Mouse (Mus musculus) G1E-ER4 (cell line): ENCODE data around the gene Bend6. TPM values are rescaled to one million over a fixed set of nuclear protein-coding genes. Genes with fewer than 3 reads are reported as not detected.

Source experiments
- GATA1 ChIP-seq: IDR thresholded peaks from one replicate; pipeline ENCODE4 v1.8.0; 2012; ENCODE audit warnings: low read length, inconsistent platforms
- polyA plus RNA-seq: library from polyadenylated mRNA; stranded (reverse); fragments of >175 nt; gene quantifications from 2 replicates; pipeline ENCODE4 v1.2.3, GENCODE M21; 2012

The Bend6 gene
- polyA plus RNA-seq, 1 experiment: not detected

GRCm38 (mm10) chr1:33927466-33927865, 19.9 kb upstream of the Bend6 start:
- TF ChIP-seq GATA1: no peak

GRCm38 (mm10) chr1:33925283-33925682, 17.7 kb upstream of the Bend6 start:
- TF ChIP-seq GATA1: no peak

DNA sequence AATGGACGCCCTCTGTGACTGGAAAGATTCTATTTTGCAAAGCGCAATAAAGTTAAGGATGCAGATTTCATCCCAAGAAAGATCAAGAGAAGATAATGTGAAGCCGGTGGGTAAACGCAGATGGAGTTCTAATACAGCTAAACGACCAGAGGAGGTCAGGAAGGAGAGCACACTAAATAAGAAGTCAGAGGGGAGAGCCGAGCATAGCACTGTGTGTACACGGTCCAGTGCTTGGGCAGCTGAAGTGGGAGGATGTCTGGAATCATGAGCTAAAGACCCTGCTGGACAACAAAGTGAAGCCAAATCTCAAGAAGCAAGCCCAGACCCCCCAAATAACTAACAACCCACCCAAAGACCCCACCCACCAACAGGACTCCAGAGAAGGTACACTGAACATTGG, 15.4 kb upstream of the Bend6 start:
- TF ChIP-seq GATA1: no peak

GRCm38 (mm10) chr1:33916554-33916953, 8.9 kb upstream of the Bend6 start:
- no peak for TF ChIP-seq GATA1

- TF ChIP-seq GATA1: no peak
Observed at GRCm38 (mm10) chr1:33911589-33911988, 4.0 kb upstream of the Bend6 start.

DNA sequence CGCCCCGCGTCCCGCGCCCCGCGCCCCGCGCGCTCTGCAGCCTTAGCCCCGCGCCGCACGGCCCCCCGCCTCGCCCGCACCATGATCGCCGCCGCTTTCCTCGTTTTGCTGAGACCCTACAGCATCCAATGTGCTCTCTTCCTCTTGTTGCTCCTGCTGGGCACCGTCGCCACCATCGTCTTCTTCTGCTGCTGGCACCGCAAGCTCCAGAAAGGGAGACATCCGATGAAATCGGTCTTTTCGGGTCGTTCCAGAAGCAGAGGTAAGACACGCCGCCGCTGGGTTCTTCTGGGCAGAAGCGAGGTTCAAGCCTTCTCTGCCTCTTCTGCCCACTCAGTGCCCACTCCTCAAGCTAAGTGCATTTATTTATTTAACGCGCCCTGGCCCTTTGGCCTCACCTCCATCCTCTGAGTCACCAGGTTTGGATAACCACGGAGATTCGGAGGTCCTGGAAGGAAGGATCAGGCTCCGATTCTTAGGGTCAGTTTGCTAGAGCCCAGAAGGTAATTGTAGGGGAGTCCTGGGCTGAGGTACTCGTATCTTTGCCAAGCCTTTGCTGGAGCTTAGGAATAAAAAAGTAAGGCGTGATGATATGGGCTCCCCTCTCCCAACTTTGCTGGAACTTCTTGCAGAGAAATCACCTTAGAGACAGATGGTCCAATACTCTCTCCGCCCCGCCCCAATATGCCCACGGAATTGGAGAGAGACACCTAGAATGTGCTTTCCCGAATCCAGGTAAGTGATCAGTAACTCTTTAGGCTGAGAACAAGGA, 761 bp upstream of the Bend6 start, which contains the start of gene Dst:
TSS of gene Dst (plus strand) at position 35 of the 772 bp plus-strand sequence.
- no peak for TF ChIP-seq GATA1

GRCm38 (mm10) chr1:33906927-33907326, 689 bp downstream of the Bend6 start:
- no peak for TF ChIP-seq GATA1

DNA sequence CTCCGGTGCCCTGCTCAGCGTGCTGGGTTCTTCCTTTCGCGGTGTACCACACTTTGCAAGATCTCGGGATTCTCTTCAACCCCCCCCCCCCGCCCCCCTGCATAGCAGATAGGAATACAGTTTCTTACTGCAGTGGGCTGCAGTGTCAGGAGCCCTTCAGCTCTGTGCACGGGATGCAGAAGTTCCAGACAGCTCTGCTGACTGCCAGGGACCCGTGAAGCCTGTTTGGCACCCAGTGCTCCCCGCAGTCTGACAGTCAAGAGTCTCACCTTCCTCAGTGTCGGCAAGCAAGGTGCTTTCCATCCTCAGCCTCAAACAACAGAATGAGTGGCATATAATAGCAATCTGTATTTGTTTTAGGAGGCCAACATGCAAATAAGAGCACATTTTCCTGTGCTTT, 1.4 kb downstream of the Bend6 start:
- no peak for TF ChIP-seq GATA1

- TF ChIP-seq GATA1: no peak
Observed at GRCm38 (mm10) chr1:33903587-33903986, 4.0 kb downstream of the Bend6 start.

GRCm38 (mm10) chr1:33900175-33900574, 7.4 kb downstream of the Bend6 start:
- no peak for TF ChIP-seq GATA1

DNA sequence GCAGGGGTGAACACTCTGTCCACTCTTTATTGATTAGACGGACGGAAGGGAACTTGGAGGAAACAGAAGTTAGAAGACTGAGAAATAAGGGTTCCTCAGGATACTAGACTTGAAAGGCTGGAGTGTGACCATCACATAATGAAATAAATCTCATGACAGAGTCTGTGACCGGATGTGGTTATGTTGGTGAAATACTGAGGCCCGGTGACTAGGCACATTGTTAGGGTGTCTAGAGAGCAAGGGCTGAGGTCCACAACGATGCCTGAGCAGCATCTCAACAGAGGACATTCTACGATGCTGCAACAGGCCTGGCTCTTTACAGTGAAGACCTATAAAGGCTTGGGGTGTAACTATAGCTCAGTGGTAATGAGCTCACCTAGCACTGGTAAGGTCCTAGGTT, 9.2 kb downstream of the Bend6 start:
- no peak for TF ChIP-seq GATA1

- no peak for TF ChIP-seq GATA1
Observed at GRCm38 (mm10) chr1:33897426-33897825, 10.2 kb downstream of the Bend6 start.

- TF ChIP-seq GATA1: no peak
Observed at GRCm38 (mm10) chr1:33896666-33897065, 10.9 kb downstream of the Bend6 start.

- TF ChIP-seq GATA1: no peak
Observed at GRCm38 (mm10) chr1:33896116-33896515, 11.5 kb downstream of the Bend6 start.

- TF ChIP-seq GATA1: no peak
Observed at GRCm38 (mm10) chr1:33892784-33893183, 14.8 kb downstream of the Bend6 start.

GRCm38 (mm10) chr1:33883102-33883839, 24.3 kb downstream of the Bend6 start:
- TF ChIP-seq GATA1: no peak

- TF ChIP-seq GATA1: no peak
Observed at GRCm38 (mm10) chr1:33878170-33878569, 29.4 kb downstream of the Bend6 start.
